Comparison of ENCODE assay signal across 8 mouse cellular contexts in the genomic region with DNA sequence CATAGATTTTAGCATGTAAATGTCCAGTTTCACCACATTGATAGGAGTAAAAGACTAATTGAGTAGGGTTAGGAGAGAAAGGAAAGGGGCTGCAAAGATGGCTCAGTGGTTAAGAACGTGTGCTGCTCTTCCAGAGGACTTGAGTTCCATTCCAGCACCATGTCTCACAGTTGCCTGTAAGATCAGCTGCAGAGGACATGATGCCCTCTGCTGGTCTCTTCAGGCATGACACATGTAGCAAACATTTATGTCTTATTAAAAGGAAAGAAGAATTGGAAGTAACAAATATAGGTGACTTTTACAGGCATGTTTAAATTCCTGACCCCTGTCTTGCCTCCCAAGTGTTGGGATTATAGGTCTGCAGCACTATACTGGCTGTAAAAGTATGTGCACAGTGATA.
DNase-seq lines count a peak whose midpoint lies in the region; ATAC-seq and TF ChIP-seq lines count a peak whose summit lies in the region.

No protein-coding gene starts in this region.

- H3K27ac ChIP-seq in bone marrow, adult 2 months (ENCODE audit: control insufficient read depth, insufficient read depth, low read depth, low read length, poor library complexity): no peak overlapping the region
- H3K27ac ChIP-seq in lung, postnatal 0 days (ENCODE audit: low read length): no peak overlapping the region

- 47% methylated on average over 1 of the region's 1 CpGs for WGBS in bone marrow, adult 2 months
- 42% methylated on average over 1 of the region's 1 CpGs for WGBS in lung, postnatal 0 days

- H3K36me3 ChIP-seq in lung, postnatal 0 days (ENCODE audit: insufficient read depth, low read length): peaks cover 47% of the 10 kb centered on the region
- H3K36me3 ChIP-seq in splenic B cell, adult 2 months (ENCODE audit: control insufficient read depth, insufficient read depth, low read length, poor library complexity, severe bottlenecking): 0 out of 2 replicates have a peak, but pooled peaks cover 5% of the 10 kb centered on the region

- DNase-seq in gastrocnemius, adult 18-20 months (ENCODE audit: low spot score): peak; percentile 5
- DNase-seq in gastrocnemius, postnatal 25 days: no peak
- peak; percentile 12 for DNase-seq in ovary, postnatal 14 days (ENCODE audit: low spot score)
- DNase-seq in ovary, postnatal 10 days (ENCODE audit: low spot score): no peak
- peak; percentile 49 for DNase-seq in forelimb bud, embryonic 11.5 days (ENCODE audit: low read depth, low spot score)
- DNase-seq in lung, postnatal 0 days (ENCODE audit: low spot score): peak; percentile 37
- peak; percentile 75 for DNase-seq in splenic B cell, adult 2 months (ENCODE audit: low read depth, low spot score)

- H3K4me3 ChIP-seq in bone marrow, adult 2 months (replicated peaks; ENCODE audit: control insufficient read depth, low read depth, low read length): no peak overlapping the region
- no peak overlapping the region for H3K4me3 ChIP-seq in lung, postnatal 0 days (ENCODE audit: low read depth, low read length)

- no peak for TF ChIP-seq POLR2A in bone marrow, adult 2 months (IDR thresholded peaks at IDR 0.05; ENCODE audit: borderline replicate concordance, control insufficient read depth, low read depth, low read length)

- no peak for ATAC-seq in lung, postnatal 0 days

- H3K4me2 ChIP-seq in lung, postnatal 0 days (replicated peaks; ENCODE audit: low read depth, low read length): no peak overlapping the region

- no peak for TF ChIP-seq EP300 in lung, postnatal 0 days (IDR thresholded peaks at IDR 0.05)

- peak; percentile 57 for TF ChIP-seq CTCF in bone marrow, adult 2 months (IDR thresholded peaks at IDR 0.05; ENCODE audit: control insufficient read depth, insufficient read depth, low read length)
- peak; percentile 71 for TF ChIP-seq CTCF in lung, postnatal 0 days (IDR thresholded peaks at IDR 0.05)

- no peaks in the 10 kb centered on the region for H3K9me3 ChIP-seq in lung, postnatal 0 days (ENCODE audit: low read length)

- H3K27me3 ChIP-seq in lung, postnatal 0 days (replicated peaks; ENCODE audit: insufficient read depth, low read length): no peaks in the 10 kb centered on the region
- H3K27me3 ChIP-seq in splenic B cell, adult 2 months (ENCODE audit: control insufficient read depth, insufficient read depth, low read length, poor library complexity, severe bottlenecking): no peaks in the 10 kb centered on the region

- no peak overlapping the region for H3K9ac ChIP-seq in lung, postnatal 0 days (replicated peaks; ENCODE audit: low read depth)

- no peaks in the 10 kb centered on the region for H3K4me1 ChIP-seq in bone marrow, adult 2 months (ENCODE audit: control insufficient read depth, insufficient read depth, low read length)
- no peaks in the 10 kb centered on the region for H3K4me1 ChIP-seq in lung, postnatal 0 days (ENCODE audit: insufficient read depth, low read depth, low read length)

Comparison
In these comparisons a context has a peak if more than half of its experiments do, and no peak if none do; other contexts are left out.
1. DNase-seq: peak in gastrocnemius, adult 18-20 months (single experiment), ovary, postnatal 14 days (single experiment), forelimb bud, embryonic 11.5 days (single experiment), lung, postnatal 0 days (single experiment) and splenic B cell, adult 2 months (single experiment); none in gastrocnemius, postnatal 25 days (single experiment) and ovary, postnatal 10 days (single experiment).